7 mouse cellular contexts compared by ENCODE assay signal in the genomic region with DNA sequence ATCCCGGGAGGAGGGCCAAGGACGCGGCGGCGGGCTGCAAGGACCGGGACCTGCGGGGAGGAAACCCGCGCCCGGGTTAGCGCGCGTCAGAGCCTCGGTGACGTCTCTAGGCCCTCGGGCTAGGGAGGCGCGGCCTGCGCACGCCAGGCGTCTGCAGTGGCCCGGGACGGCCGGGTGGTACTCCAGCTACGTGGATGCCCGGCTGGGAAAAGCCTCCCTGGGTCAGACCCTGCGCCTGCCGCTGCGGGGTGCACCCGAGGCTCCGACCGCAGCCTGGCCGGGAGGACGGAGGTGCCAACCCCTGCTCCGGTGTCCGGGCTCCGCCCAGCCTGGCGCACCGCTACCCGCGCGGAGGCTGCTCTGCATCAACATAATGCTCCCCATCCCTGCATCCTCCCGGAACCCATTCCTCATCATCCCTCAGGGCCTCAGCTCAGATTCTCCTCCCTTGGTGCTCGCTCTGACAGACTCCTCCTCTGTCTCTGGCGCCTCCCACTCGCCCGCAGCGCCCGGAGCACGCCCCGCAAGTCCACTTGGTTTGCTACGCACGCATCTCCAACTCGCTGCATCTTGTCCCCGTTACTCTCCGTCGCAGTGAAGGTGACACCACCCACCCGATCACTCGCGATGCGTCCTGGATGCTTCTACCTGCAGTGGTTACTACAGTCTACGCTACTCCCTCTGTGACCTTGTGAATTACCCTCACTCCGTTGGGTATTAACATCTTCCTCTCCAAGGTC. TPM values are rescaled to one million over a fixed set of nuclear protein-coding genes. Genes with fewer than 3 reads are reported as not detected.
DNase-seq lines count a peak whose midpoint lies in the region; ATAC-seq and TF ChIP-seq lines count a peak whose summit lies in the region.

No protein-coding gene starts in this region.

- H3K27me3 ChIP-seq in limb, embryonic 12.5 days = peaks cover 27% of the 10 kb centered on the region
- peaks cover 50% of the 10 kb centered on the region for H3K27me3 ChIP-seq in midbrain, embryonic 13.5 days
- H3K27me3 ChIP-seq in spleen, adult 2 months (ENCODE audit: control insufficient read depth, insufficient read depth, low read length) = peaks cover 15% of the 10 kb centered on the region

- peak; percentile 53 to 63 for DNase-seq in adrenal gland, adult 18-20 months (ENCODE audit: low spot score in 2 of 2)
- peak; percentile 54 for DNase-seq in embryo, embryonic 9.5 days (ENCODE audit: extremely low spot score)
- DNase-seq in heart, adult 18-20 months = peak; percentile 78 to 80
- peak; percentile 58 for DNase-seq in kidney, adult 18-20 months
- peak in 1 of 2 experiments; percentile 5 for DNase-seq in spleen, adult 2 months (ENCODE audit: low read depth in 1 of 2, low spot score in 2 of 2)

- TF ChIP-seq CTCF in spleen, adult 2 months (IDR thresholded peaks at IDR 0.05; ENCODE audit: extremely low read depth, insufficient read depth, insufficient read length, insufficient replicate concordance) = no peak

- TF ChIP-seq POLR2A in spleen, adult 2 months (IDR thresholded peaks at IDR 0.05; ENCODE audit: low read depth, low read length) = no peak

- no peaks in the 10 kb centered on the region for H3K36me3 ChIP-seq in limb, embryonic 12.5 days
- H3K36me3 ChIP-seq in midbrain, embryonic 13.5 days = no peaks in the 10 kb centered on the region
- no peaks in the 10 kb centered on the region for H3K36me3 ChIP-seq in spleen, adult 2 months (ENCODE audit: control insufficient read depth, insufficient read depth, low read length)

- no peaks in the 10 kb centered on the region for H3K9me3 ChIP-seq in limb, embryonic 12.5 days
- no peaks in the 10 kb centered on the region for H3K9me3 ChIP-seq in midbrain, embryonic 13.5 days

- 0 out of 2 replicates have a peak, but pooled peaks have one; percentile 8 for ATAC-seq in limb, embryonic 12.5 days (ENCODE audit: insufficient number of reproducible peaks, insufficient read depth, low FRiP score, low TSS enrichment, low read depth)
- ATAC-seq in midbrain, embryonic 13.5 days = peak; percentile 80

- H3K4me3 ChIP-seq in limb, embryonic 12.5 days (replicated peaks) = peak overlapping the region; percentile 63
- peak overlapping the region; percentile 70 for H3K4me3 ChIP-seq in midbrain, embryonic 13.5 days (replicated peaks)
- peak overlapping the region; percentile 57 for H3K4me3 ChIP-seq in spleen, adult 2 months (ENCODE audit: extremely low read depth, insufficient read depth, insufficient read length)

- peak overlapping the region; percentile 51; the same call in 1 of the 2 replicates for H3K27ac ChIP-seq in limb, embryonic 12.5 days
- peak overlapping the region; percentile 84 for H3K27ac ChIP-seq in midbrain, embryonic 13.5 days
- no peak overlapping the region for H3K27ac ChIP-seq in spleen, adult 2 months (ENCODE audit: insufficient read depth, low read length)

- H3K9ac ChIP-seq in limb, embryonic 12.5 days (replicated peaks) = peak overlapping the region; percentile 59
- peak overlapping the region; percentile 86 for H3K9ac ChIP-seq in midbrain, embryonic 13.5 days (replicated peaks)

- H3K4me2 ChIP-seq in limb, embryonic 12.5 days = peak overlapping the region; percentile 93
- peak overlapping the region; percentile 95 for H3K4me2 ChIP-seq in midbrain, embryonic 13.5 days (replicated peaks)

- peaks cover 32% of the 10 kb centered on the region for H3K4me1 ChIP-seq in limb, embryonic 12.5 days (replicated peaks)
- peaks cover 27% of the 10 kb centered on the region for H3K4me1 ChIP-seq in midbrain, embryonic 13.5 days (replicated peaks)
- H3K4me1 ChIP-seq in spleen, adult 2 months (ENCODE audit: control insufficient read depth, insufficient read depth, insufficient read length) = peaks cover 14% of the 10 kb centered on the region

- WGBS in limb, embryonic 12.5 days = under 1% methylated on average over 63 of the region's 63 CpGs
- WGBS in midbrain, embryonic 13.5 days = under 1% methylated on average over 63 of the region's 63 CpGs
- 2% methylated on average over 63 of the region's 63 CpGs for WGBS in spleen, adult 2 months

RNA-seq across cellular contexts. Expression of a gene that starts 33.3 kb away (rescaled TPM):
- 10 to 100 TPM; 57.4 to 60.1 TPM for total RNA-seq in adrenal gland, adult 18-20 months (2021)
- 10 to 100 TPM; 23.8 to 25.3 TPM for total RNA-seq in heart, adult 18-20 months (2021)
- polyA plus RNA-seq in limb, embryonic 12.5 days (2016; fragmentation: Nextera tagmentation; extraction: Ambion mirVana) = 34.2 and 43.6 TPM in 2 replicates
- 44.6 and 48.8 TPM in 2 replicates for polyA plus RNA-seq in midbrain, embryonic 13.5 days (2015; fragmentation: Nextera tagmentation; extraction: Ambion mirVana)
- polyA plus RNA-seq in spleen, adult 2 months (2012; rRNA removed) = 49.2 and 51.4 TPM in 2 replicates

RNA-seq across cellular contexts. Expression of a gene that starts 35.3 kb away (rescaled TPM):
- total RNA-seq in adrenal gland, adult 18-20 months (2021) = 10 to 100 TPM; 10.5 to 36.6 TPM
- total RNA-seq in heart, adult 18-20 months (2021) = 1 to 10 TPM; 4.3 to 6.5 TPM
- 1.3 and 2.6 TPM in 2 replicates for polyA plus RNA-seq in limb, embryonic 12.5 days (2016; fragmentation: Nextera tagmentation; extraction: Ambion mirVana)
- 0.98 and 1.2 TPM in 2 replicates for polyA plus RNA-seq in midbrain, embryonic 13.5 days (2015; fragmentation: Nextera tagmentation; extraction: Ambion mirVana)
- 3.3 and 4.0 TPM in 2 replicates for polyA plus RNA-seq in spleen, adult 2 months (2012; rRNA removed)
